In the genomic region with DNA sequence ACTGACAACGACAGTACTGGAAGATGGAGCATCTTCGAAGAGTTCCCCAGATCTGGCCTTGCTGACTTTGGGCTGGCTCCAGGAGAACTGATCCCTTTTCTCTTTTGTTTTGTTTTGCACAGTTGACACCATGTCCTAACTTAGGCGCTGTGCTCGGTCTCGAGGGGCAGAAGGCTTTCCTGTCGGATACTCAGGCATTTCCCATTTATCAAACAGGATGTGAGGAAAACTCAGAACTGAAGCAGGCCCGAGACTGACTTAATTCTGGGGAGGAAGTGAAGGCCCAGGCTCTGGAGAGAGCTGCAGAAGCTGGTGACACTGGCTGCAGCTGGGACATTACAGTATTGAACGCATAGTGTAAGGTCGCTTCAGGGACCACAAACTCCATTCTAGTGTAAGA, we compare ENCODE assay signal across 11 mouse cellular contexts. TPM values are rescaled to one million over a fixed set of nuclear protein-coding genes. Genes with fewer than 3 reads are reported as not detected.
DNase-seq lines count a peak whose midpoint lies in the region; ATAC-seq lines count a peak whose summit lies in the region.
"Had no signal": no experiment of that assay in that cellular context is flagged by ENCODE, and none has a peak within 500 bp of the region (broad histone marks: within the 10 kb centered on the region; RNA-seq: fewer than 3 reads in every experiment).

No protein-coding gene starts in this region.

- no peaks in the 10 kb centered on the region for H3K9me3 ChIP-seq in lung, embryonic 15.5 days
- H3K9me3 ChIP-seq: midbrain, embryonic 15.5 days had no signal

- H3K4me1 ChIP-seq in brown adipose tissue, adult 24 weeks (ENCODE audit: control insufficient read depth, insufficient read depth, insufficient read length, low read length), result peaks cover 18% of the 10 kb centered on the region; the same call in 1 of the 2 replicates
- H3K4me1 ChIP-seq in lung, embryonic 15.5 days, result peaks cover 21% of the 10 kb centered on the region

- no peaks in the 10 kb centered on the region for H3K36me3 ChIP-seq in lung, embryonic 15.5 days
- H3K36me3 ChIP-seq: midbrain, embryonic 15.5 days had no signal

- H3K9ac ChIP-seq in lung, embryonic 15.5 days, result no peak overlapping the region
- H3K9ac ChIP-seq: midbrain, embryonic 15.5 days had no signal

- H3K4me3 ChIP-seq in brown adipose tissue, adult 24 weeks (ENCODE audit: insufficient read depth, low read depth, low read length), result no peak overlapping the region; the same call in 1 of the 2 replicates
- H3K4me3 ChIP-seq in lung, embryonic 15.5 days, result no peak overlapping the region
- H3K4me3 ChIP-seq: midbrain, embryonic 15.5 days had no signal

- H3K4me2 ChIP-seq in lung, embryonic 15.5 days, result no peak overlapping the region
- H3K4me2 ChIP-seq: midbrain, embryonic 15.5 days had no signal

- ATAC-seq in lung, embryonic 15.5 days (ENCODE audit: borderline replicate concordance, extremely low read depth, low FRiP score, low TSS enrichment), result 0 out of 2 replicates have a peak, but pooled peaks have one; percentile 40

- peak; percentile 24 for DNase-seq in embryo, embryonic 10 days (ENCODE audit: low spot score)
- no peak for DNase-seq in embryo, embryonic 10.5 days (ENCODE audit: low spot score)
- DNase-seq in heart, postnatal 4 days, result peak; percentile 62
- no peak for DNase-seq in testis, postnatal 14 days (ENCODE audit: low spot score)
- no peak for DNase-seq in adipocyte (ENCODE audit: low spot score)
- no peak for DNase-seq in thymus, adult 18-20 months
- DNase-seq: cerebellum, adult 11 months; thymus, postnatal 4 days had no signal

- peak overlapping the region; percentile 93 for H3K27ac ChIP-seq in brown adipose tissue, adult 24 weeks (replicated peaks; ENCODE audit: low read depth, low read length)
- peak overlapping the region; percentile 46 for H3K27ac ChIP-seq in lung, embryonic 15.5 days

- H3K27me3 ChIP-seq in lung, embryonic 15.5 days, result no peaks in the 10 kb centered on the region
- H3K27me3 ChIP-seq: midbrain, embryonic 15.5 days had no signal

- WGBS in lung, embryonic 15.5 days, result 48% methylated on average over 9 of the region's 9 CpGs

RNA-seq across cellular contexts. Expression of a gene that starts 38.9 kb away (rescaled TPM):
- polyA plus RNA-seq in brown adipose tissue, adult 24 weeks (2012; ENCODE audit: insufficient read depth, insufficient read length, missing spikeins), result 2.5 and 3.8 TPM in 2 replicates
- 10 to 100 TPM; 34.4 to 40.0 TPM for total RNA-seq in heart, postnatal 4 days (2021)
- polyA plus RNA-seq in lung, embryonic 15.5 days (2015; fragmentation: Nextera tagmentation; extraction: Ambion mirVana), result 9.1 and 10.7 TPM in 2 replicates

Comparison
In these comparisons a context has a peak if more than half of its experiments do, and no peak if none do; other contexts are left out.
1. DNase-seq: peak in embryo, embryonic 10 days (single experiment) and heart, postnatal 4 days (single experiment); none in embryo, embryonic 10.5 days (single experiment), testis, postnatal 14 days (single experiment), adipocyte (single experiment) and thymus, adult 18-20 months (0 of 2).